Mouse (Mus musculus): Measurements from ENCODE around the gene Acbd7.

Acbd7 gene

GRCm38 (mm10) chr2:3361067-3361466 lies 25.1 kb downstream of the Acbd7 start:
- ATAC-seq (ENCODE audit: insufficient number of reproducible peaks, low FRiP score, low TSS enrichment): no peak

- ATAC-seq (ENCODE audit: insufficient number of reproducible peaks, low FRiP score, low TSS enrichment): no peak
These were observed 29.2 kb downstream of the Acbd7 start for GRCm38 (mm10) chr2:3365127-3365526.

DNA sequence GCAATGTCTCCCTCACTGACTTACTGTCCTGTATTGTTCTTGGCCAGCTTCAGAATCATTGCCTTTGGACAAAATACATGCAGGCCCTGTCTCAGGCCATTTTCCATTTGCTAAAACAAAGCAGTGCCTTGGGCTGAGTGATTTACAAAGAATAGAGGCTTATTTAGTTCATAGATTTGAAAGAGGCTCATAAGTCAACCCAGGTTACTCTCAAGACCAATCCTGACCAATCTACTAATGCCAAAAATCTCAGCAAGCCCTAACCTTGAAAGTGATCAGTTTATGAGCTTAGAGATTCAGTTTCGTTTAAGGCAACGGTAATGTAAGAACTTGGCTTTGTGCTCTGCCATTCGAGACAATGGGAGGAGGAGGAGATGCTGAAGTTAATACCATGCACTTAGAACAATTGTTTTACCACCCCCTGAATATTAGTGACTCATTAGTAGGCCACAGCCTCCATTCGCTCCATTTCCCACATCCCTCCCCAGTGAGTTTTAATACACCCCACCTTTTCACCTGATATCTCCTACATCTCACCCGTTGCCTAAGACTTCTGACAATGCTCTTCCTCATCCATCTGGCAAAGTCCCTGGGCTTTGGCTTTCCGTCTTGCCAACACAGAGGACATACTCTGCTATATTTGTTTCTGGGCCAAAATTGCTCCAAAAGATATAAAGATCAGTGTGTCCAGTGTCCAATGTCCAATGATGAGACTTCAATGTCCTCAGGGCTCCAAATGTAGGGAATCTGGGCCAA lies 51.3 kb downstream of the Acbd7 start:
- no peak for ATAC-seq (ENCODE audit: insufficient number of reproducible peaks, low FRiP score, low TSS enrichment)
